Mouse (Mus musculus) midbrain, embryonic 16.5 days (tissue): Measurements from ENCODE around the gene Itga4. TPM values are rescaled to one million over a fixed set of nuclear protein-coding genes. Genes with fewer than 3 reads are reported as not detected.

Experiments
- ATAC-seq: fragments of 200-750 bp; cut with Nextera tagmentation; 2 replicates; pipeline ENCODE4 v1.8.0; 2017; ENCODE audit warnings: moderate TSS enrichment
- H3K27ac ChIP-seq: fragments of 300-500 bp; sonication (generic); 2 replicates; pipeline ENCODE4 v1.5.1; 2014; ENCODE audit warnings: mild to moderate bottlenecking, low read length, mixed read lengths
- H3K27me3 ChIP-seq: fragments of 300-500 bp; sonication (generic); 2 replicates; pipeline ENCODE4 v1.6.1; 2014; ENCODE audit warnings: low read depth, low read length, mixed read lengths; ENCODE audit not compliant: control insufficient read depth, insufficient read depth
- H3K36me3 ChIP-seq: fragments of 300-500 bp; sonication (generic); 2 replicates; pipeline ENCODE4 v1.6.1; 2014; ENCODE audit warnings: mild to moderate bottlenecking, low read length, moderate library complexity, mixed read lengths; ENCODE audit not compliant: control insufficient read depth, insufficient read depth
- H3K4me1 ChIP-seq: fragments of 300-500 bp; sonication (generic); 2 replicates; pipeline ENCODE4 v1.6.1; 2014; ENCODE audit warnings: mild to moderate bottlenecking, low read length, mixed read lengths; ENCODE audit not compliant: control insufficient read depth, insufficient read depth
- H3K4me2 ChIP-seq: fragments of 300-500 bp; sonication (generic); 2 replicates; pipeline ENCODE4 v1.6.1; 2014; ENCODE audit warnings: mild to moderate bottlenecking, low read length, mixed read lengths
- H3K4me3 ChIP-seq: fragments of 300-500 bp; sonication (generic); 2 replicates; pipeline ENCODE4 v1.5.1; 2014; ENCODE audit warnings: low read depth, mild to moderate bottlenecking, low read length, moderate library complexity, mixed read lengths
- H3K9ac ChIP-seq: fragments of 300-500 bp; sonication (generic); 2 replicates; pipeline ENCODE4 v1.6.1; 2014; ENCODE audit warnings: low read depth, low read length, mixed read lengths
- H3K9me3 ChIP-seq: fragments of 300-500 bp; sonication (generic); replicated peaks from 2 replicates; pipeline ENCODE4 v1.6.1; 2014; ENCODE audit warnings: mild to moderate bottlenecking, low read length, mixed read lengths; ENCODE audit not compliant: control insufficient read depth, poor library complexity, severe bottlenecking
- WGBS: fragments of 180-500 bp; shearing (Covaris S2); extraction: QIAGEN DNeasy Blood & Tissue Kit; methylation state at CpG from one replicate; pipeline ENCODE4 v1.1.7; 2014; 5-methylcytosine and 5-hydroxymethylcytosine counted together
- polyA plus RNA-seq: library from polyadenylated mRNA; unstranded; fragments of >200 nt; fragmentation: Nextera tagmentation; extraction: Ambion mirVana; gene quantifications from 2 replicates; pipeline ENCODE4 v1.2.1, GENCODE M21; 2015

Itga4 gene
- polyA plus RNA-seq, result 2.2 and 3.4 TPM in 2 replicates

DNA sequence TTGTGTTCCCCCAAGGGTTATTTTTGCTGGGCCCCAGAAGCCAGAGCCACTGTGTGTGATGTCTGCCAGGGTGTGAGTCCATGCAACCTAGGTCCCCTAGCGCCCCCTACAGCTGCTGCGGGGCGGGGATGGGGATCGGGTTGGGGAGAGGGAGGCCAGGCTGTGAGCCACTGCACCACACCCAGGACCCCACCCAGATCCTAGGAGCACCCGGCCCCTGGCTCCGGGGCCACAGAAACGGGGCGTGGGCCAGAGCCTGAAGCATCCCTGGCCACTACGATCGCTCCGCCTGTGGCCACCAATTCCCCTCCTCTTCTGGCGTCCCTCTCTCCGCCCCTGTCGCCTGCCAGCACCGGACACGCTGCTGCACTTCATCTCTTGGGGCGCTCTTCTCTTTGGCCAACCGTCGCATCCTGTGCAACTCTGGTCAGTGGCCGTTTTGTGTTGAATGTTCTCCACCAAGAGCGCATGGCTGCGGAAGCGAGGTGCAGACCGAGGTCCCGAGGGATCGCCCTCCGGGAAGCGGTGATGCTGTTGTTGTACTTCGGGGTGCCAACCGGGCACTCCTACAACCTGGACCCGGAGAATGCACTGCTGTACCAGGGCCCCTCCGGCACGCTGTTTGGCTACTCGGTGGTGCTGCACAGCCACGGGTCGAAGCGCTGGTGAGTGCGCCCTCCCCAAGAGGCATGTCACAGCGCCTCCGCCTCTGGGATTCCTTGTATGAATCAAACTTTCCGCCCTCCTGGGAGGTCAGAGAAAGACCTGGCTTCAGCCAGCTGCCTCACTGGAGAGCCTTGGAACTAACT is at the start of gene Itga4:
TSS of gene Itga4 (plus strand) at position 235 of the 809 bp plus-strand sequence.
- no peak within 1 kb of the TSS for H3K27ac ChIP-seq
- under 1% methylated on average over 40 of the region's 41 CpGs for WGBS

DNA sequence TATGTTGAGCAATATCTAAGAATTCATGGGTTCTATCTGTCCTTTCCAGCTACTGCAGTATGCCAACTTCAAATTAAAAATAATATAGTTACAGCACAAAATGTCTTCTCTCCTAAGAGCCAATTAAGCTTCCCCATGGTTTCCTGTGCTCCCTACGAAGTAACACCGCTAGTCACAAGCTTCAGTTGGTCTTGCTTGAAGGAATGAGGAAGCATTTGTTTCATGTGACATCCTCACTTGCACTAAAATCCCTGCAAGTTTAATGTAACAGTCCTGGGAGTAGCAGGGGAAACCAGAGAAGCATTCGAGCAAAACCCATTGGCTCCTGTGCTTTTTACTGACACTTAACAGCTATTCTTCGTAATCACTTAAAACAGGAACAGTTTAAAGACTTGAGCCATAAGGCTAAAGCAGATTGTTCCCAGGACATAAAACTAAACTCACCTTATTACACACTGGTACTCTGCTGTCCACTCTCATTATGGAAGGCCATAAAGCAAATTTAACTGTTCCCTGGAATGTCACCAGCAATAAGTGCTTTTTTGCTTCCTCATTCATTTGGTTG is 49.0 kb upstream of the Itga4 start:
- no peak for ATAC-seq
- no peaks in the 10 kb centered on the region for H3K27me3 ChIP-seq
- H3K4me3 ChIP-seq, result no peak overlapping the region
- 93% methylated on average over 4 of the region's 4 CpGs for WGBS
- H3K27ac ChIP-seq, result no peak overlapping the region
- H3K36me3 ChIP-seq, result no peaks in the 10 kb centered on the region
- H3K9ac ChIP-seq, result no peak overlapping the region
- H3K9me3 ChIP-seq, result no peaks in the 10 kb centered on the region
- no peaks in the 10 kb centered on the region for H3K4me1 ChIP-seq
- no peak overlapping the region for H3K4me2 ChIP-seq

More for the DNA sequence above, at the start of gene Itga4:
- H3K4me2 ChIP-seq, result peak within 1 kb of the TSS; percentile 62
- H3K36me3 ChIP-seq, result no peaks in the 10 kb centered on the region
- peaks cover 6% of the 10 kb centered on the region; the same call in 1 of the 2 replicates for H3K4me1 ChIP-seq
- H3K9me3 ChIP-seq, result no peaks in the 10 kb centered on the region
- ATAC-seq, result peak; percentile 88
- H3K4me3 ChIP-seq, result peak within 1 kb of the TSS; percentile 47
- H3K9ac ChIP-seq, result peak within 1 kb of the TSS; percentile 62
- no peaks in the 10 kb centered on the region for H3K27me3 ChIP-seq

DNA sequence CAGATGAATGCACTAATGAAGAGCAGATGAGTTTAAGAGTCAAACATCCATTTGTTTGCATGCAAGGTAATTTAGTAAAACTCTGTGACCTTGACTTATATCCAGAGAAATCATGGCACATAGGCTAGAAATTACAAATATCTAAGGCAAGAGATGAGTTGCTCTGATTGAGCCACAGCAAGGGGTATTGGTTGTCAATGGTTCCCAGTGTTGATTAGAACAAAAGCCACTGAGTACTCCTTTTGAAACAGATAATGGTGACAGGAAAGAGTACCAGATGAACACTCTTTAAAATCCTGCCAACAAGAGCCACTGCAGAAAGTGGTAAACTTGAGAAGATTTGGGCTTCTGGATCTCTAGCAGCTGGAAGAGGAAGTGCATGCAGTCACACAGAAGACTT is 40.2 kb upstream of the Itga4 start:
- Histone ChIP-seq H3K9me3 (no peaks in the 10 kb centered on the region), H3K4me1 (no peaks in the 10 kb centered on the region), H3K27me3 (no peaks in the 10 kb centered on the region), H3K27ac (no peak overlapping the region), H3K9ac (no peak overlapping the region), H3K36me3 (no peaks in the 10 kb centered on the region), H3K4me2 (no peak overlapping the region), H3K4me3 (no peak overlapping the region)
- ATAC-seq, result no peak

DNA sequence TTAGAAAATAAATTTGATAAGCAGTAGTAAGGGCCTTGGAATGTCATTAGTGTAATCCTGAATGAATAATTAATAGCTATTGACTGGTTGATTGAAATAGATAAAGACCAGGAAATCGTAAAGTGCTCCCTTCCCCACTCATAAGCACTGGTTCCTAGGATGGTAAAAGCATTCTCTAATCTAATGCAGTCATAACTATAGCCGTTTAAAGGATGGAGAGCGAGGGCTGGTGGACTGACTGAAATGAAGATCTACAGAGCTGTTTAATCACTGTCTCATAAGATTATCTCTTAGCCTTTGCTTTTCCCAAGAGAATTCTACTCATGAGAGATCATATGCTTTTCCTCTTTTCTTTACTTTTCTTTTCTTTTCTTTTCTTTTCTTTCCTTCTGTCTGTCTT is 39.7 kb upstream of the Itga4 start:
- no peak for ATAC-seq
- H3K27ac ChIP-seq, result no peak overlapping the region
- H3K4me1 ChIP-seq, result no peaks in the 10 kb centered on the region
- no peaks in the 10 kb centered on the region for H3K27me3 ChIP-seq
- H3K36me3 ChIP-seq, result no peaks in the 10 kb centered on the region
- no peak overlapping the region for H3K4me2 ChIP-seq
- no peak overlapping the region for H3K4me3 ChIP-seq
- no peaks in the 10 kb centered on the region for H3K9me3 ChIP-seq
- H3K9ac ChIP-seq, result no peak overlapping the region
- WGBS, result 66% methylated on average over 3 of the region's 3 CpGs

DNA sequence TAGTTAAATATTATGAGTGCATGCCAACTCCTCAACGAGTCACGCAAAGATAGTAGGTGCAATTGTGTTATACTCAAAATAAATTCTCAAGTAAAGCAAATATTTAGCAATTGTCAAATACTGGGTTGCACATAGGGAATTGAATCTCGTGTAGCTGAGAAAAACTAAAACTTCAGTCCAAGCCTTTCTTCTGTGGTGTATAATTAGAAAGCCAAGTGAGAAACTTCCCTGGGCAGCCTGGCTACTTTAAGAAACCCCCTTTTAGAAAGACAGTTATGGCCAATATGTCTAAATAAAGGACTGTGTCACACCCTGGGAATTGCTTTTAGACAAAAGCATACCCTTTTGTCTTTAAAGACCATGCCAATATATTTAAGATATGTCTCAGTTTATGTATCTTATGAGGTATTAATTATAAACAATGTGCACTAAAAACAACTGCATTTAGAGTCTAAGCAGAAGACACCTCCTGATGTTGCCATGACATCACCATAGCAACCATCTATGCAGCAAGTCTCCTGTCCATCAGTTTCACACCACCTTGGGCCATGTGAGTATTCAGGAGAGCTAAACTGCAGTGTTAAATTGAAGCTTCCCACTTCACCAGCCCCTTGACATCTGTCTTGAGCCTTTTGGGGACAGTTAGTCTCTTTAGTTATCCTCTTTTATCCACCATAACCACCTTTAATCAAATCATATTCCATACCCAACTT is 30.4 kb upstream of the Itga4 start:
- Histone ChIP-seq H3K4me2 (no peak overlapping the region), H3K9ac (no peak overlapping the region), H3K4me1 (no peaks in the 10 kb centered on the region; the same call in 1 of the 2 replicates), H3K27ac (no peak overlapping the region), H3K36me3 (no peaks in the 10 kb centered on the region), H3K27me3 (no peaks in the 10 kb centered on the region), H3K9me3 (no peaks in the 10 kb centered on the region), H3K4me3 (no peak overlapping the region)
- 74% methylated on average over 3 of the region's 3 CpGs for WGBS
- ATAC-seq, result peak; percentile 71; the same call in 1 of the 2 replicates

DNA sequence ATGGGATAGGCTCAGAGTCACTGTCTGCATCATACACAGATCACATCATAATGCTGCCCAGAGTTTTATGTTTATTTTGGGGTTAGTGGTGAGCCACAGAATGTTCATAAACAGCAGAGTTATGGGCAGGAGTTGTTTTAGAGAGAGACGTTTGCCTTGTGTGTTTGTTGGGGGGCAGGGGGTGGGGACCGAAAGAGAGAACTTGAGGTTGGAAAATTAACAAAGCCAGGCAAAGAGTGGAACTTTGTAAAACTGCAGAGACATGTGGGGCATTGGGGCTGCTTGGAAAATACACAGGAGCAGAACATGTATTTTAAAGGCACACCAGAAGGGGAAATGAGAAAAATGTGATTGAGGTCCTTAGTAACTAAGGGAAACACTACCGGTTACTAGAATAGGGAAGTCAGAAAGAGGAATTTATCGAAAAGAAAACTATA is 27.4 kb upstream of the Itga4 start:
- 84% methylated on average over 4 of the region's 4 CpGs for WGBS
- no peaks in the 10 kb centered on the region for H3K27me3 ChIP-seq

DNA sequence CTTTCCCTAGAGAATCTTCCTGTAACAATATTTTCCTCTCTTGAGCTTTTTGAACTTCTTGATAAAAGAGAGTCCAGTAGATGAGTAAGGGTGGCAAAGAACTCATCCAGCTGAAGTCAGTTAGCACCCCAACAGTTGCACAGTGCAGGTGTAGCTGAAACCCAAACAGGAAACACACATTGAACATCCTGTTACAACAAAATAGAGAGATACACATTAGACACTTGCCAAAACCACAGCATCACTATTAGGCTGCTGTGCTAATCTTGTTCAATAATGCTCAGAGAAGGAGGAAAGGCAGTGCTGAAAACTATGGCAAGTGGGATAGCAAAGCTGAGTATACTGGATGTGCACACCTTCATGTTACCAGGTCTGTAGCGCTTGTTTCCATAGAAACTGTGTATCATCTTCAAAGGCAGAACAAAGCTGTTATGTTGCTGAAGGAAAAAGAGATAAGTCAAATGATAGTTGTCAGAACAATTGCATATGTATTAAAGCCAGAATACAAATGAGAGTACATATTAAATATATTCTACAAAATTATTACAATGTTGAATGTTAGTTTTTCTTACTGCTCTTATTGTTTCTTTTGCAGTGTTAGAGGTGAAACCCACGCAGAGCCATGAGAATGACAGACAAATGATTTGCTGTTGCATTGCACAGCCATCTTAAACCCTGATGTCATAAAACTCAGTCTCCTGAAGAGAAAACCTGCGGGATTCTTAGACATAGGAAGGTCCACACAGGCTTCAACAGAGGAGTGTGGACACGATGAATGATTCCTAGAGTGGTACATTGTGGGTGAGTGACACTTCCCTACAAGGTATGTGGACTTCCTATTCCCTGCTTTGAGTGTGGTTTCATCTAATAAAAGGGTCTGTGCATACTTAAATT is 23.9 kb upstream of the Itga4 start:
- H3K36me3 ChIP-seq, result no peaks in the 10 kb centered on the region
- H3K4me3 ChIP-seq, result no peak overlapping the region
- H3K27ac ChIP-seq, result peak overlapping the region; percentile 48
- ATAC-seq, result peak; percentile 84
- H3K9me3 ChIP-seq, result no peaks in the 10 kb centered on the region
- no peak overlapping the region for H3K9ac ChIP-seq
- no peak overlapping the region for H3K4me2 ChIP-seq
- WGBS, result 77% methylated on average over 4 of the region's 4 CpGs
- no peaks in the 10 kb centered on the region for H3K4me1 ChIP-seq
- no peaks in the 10 kb centered on the region for H3K27me3 ChIP-seq

More for the DNA sequence above, 27.4 kb upstream of the Itga4 start:
- Histone ChIP-seq H3K4me1 (no peaks in the 10 kb centered on the region; the same call in 1 of the 2 replicates), H3K4me2 (no peak overlapping the region), H3K9ac (no peak overlapping the region), H3K9me3 (no peaks in the 10 kb centered on the region), H3K4me3 (no peak overlapping the region), H3K36me3 (no peaks in the 10 kb centered on the region), H3K27ac (no peak overlapping the region)
- ATAC-seq, result no peak

DNA sequence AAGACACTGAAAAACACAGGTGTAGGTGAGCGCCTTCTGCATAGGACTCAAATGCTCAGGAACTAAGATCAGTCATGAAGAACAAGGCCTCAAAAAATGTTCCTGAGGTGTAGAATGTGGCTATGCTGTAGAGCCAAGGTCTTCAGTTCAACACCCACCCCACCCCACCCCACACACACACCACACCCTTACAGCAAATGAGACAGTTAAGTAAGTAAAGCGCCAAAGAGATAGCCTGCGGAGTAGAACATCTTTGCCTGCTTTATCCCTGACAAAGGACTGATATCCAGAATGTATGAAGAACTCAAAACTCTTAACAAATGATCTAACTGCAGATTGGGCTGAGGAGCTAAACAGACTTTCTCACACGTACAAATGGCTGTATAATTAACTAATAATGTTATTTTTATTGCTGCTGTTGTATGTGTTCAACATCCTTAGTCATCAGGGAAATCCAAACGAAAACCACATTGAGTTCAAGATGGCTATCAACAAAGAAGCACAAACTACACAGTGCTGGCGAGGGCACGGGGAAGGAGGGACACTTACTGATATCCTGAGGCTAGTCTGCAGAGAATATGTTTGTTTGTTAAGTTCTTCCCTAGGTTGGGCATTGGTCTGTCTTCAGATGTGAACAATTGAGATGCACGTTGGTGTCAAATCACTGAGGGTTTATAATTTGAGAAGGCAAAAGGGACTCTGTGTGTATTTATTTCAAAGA is 19.3 kb upstream of the Itga4 start:
- no peaks in the 10 kb centered on the region for H3K9me3 ChIP-seq
- no peak overlapping the region for H3K27ac ChIP-seq
- no peaks in the 10 kb centered on the region; the same call in 1 of the 2 replicates for H3K27me3 ChIP-seq
- WGBS, result 90% methylated on average over 8 of the region's 8 CpGs
- H3K36me3 ChIP-seq, result no peaks in the 10 kb centered on the region
- no peak for ATAC-seq
- no peak overlapping the region for H3K4me2 ChIP-seq
- no peak overlapping the region for H3K9ac ChIP-seq
- H3K4me1 ChIP-seq, result no peaks in the 10 kb centered on the region
- no peak overlapping the region for H3K4me3 ChIP-seq
